Comparison of ENCODE assay signal across 9 mouse cellular contexts in genomic region chr9:31610212-31610611, GRCm38 (mm10).
DNase-seq lines count a peak whose midpoint lies in the region; ATAC-seq and TF ChIP-seq lines count a peak whose summit lies in the region.
"Had no signal": no experiment of that assay in that cellular context is flagged by ENCODE, and none has a peak within 500 bp of the region (broad histone marks: within the 10 kb centered on the region; RNA-seq: fewer than 3 reads in every experiment).

No protein-coding gene starts in this region.

- no peaks in the 10 kb centered on the region for H3K79me2 ChIP-seq in liver, adult 2 months (ENCODE audit: control insufficient read depth, insufficient read depth, low read length)

- TF ChIP-seq CTCF in liver, adult 2 months (IDR thresholded peaks at IDR 0.05; ENCODE audit: low read depth, low read length): peak; percentile 28; the same call in 1 of the 2 replicates

- no peaks in the 10 kb centered on the region for H3K9me3 ChIP-seq in liver, embryonic 11.5 days (ENCODE audit: control insufficient read depth, low read length)

- H3K9ac ChIP-seq in liver, adult 2 months (ENCODE audit: low read depth, low read length): no peak overlapping the region
- no peak overlapping the region for H3K9ac ChIP-seq in liver, embryonic 11.5 days (ENCODE audit: low read depth, low read length)

- no peaks in the 10 kb centered on the region for H3K4me1 ChIP-seq in liver, adult 2 months (ENCODE audit: control insufficient read depth, insufficient read depth, low read length)
- no peaks in the 10 kb centered on the region for H3K4me1 ChIP-seq in liver, embryonic 11.5 days (replicated peaks; ENCODE audit: control insufficient read depth, insufficient read depth, low read length)

- H3K36me3 ChIP-seq in liver, adult 2 months (ENCODE audit: control insufficient read depth, insufficient read depth, low read length): no peaks in the 10 kb centered on the region
- H3K36me3 ChIP-seq in liver, embryonic 11.5 days (ENCODE audit: control insufficient read depth, insufficient read depth, low read length): no peaks in the 10 kb centered on the region

- no peak overlapping the region for H3K4me2 ChIP-seq in liver, embryonic 11.5 days

- WGBS in liver, adult 2 months: 53% methylated on average over 1 of the region's 1 CpGs
- WGBS in liver, embryonic 11.5 days: 54% methylated on average over 1 of the region's 1 CpGs

- ATAC-seq in cerebellum, adult (ENCODE audit: insufficient number of reproducible peaks, low FRiP score, low TSS enrichment): no peak
- ATAC-seq in liver, embryonic 11.5 days (replicated peaks; ENCODE audit: low FRiP score): no peak
- no peak for ATAC-seq in CD4-positive, CD25-positive, alpha-beta regulatory T cell, adult 4 months

- TF ChIP-seq POLR2A in liver, adult 2 months (IDR thresholded peaks at IDR 0.05; ENCODE audit: extremely low read depth, insufficient read depth, low read length): no peak

- H3K27ac ChIP-seq in liver, adult 2 months (replicated peaks; ENCODE audit: insufficient read depth, low read depth, low read length): no peak overlapping the region
- no peak overlapping the region for H3K27ac ChIP-seq in liver, embryonic 11.5 days (ENCODE audit: low read depth, low read length)

- H3K4me3 ChIP-seq in liver, adult 2 months (ENCODE audit: insufficient read depth, low read depth, low read length): no peak overlapping the region
- no peak overlapping the region for H3K4me3 ChIP-seq in liver, embryonic 11.5 days (ENCODE audit: low read depth, low read length)
- H3K4me3 ChIP-seq: erythroblast, embryonic 14.5 days had no signal

- H3K27me3 ChIP-seq in liver, adult 2 months (ENCODE audit: control insufficient read depth, insufficient read depth, low read length): no peaks in the 10 kb centered on the region
- H3K27me3 ChIP-seq in liver, embryonic 11.5 days (replicated peaks; ENCODE audit: control insufficient read depth, insufficient read depth, low read length): no peaks in the 10 kb centered on the region; the same call in 1 of the 2 replicates

- DNase-seq in cerebellum, adult 9-10 months: peak; percentile 4
- DNase-seq in liver, adult 2 months (ENCODE audit: extremely low read depth, low read depth, low spot score): no peak
- DNase-seq in liver, embryonic 11.5 days (ENCODE audit: low spot score): no peak
- DNase-seq in adrenal gland, postnatal 10 days: peak; percentile 31
- peak; percentile 42 for DNase-seq in kidney, adult 9 months
- peak; percentile 46 for DNase-seq in retina, postnatal 1 day

Comparison
In these comparisons a context has a peak if more than half of its experiments do, and no peak if none do; other contexts are left out.
1. DNase-seq: peak in cerebellum, adult 9-10 months (single experiment), adrenal gland, postnatal 10 days (single experiment), kidney, adult 9 months (single experiment) and retina, postnatal 1 day (single experiment); none in liver, adult 2 months (single experiment) and liver, embryonic 11.5 days (single experiment).